Mouse (Mus musculus) c-Kit-positive CD71-negative TER-119-negative erythroid progenitor cells, embryonic 14.5 days (primary cell): ENCODE measurements around the gene BC030870.

Experiments
- DNase-seq: peaks from one replicate; pipeline ENCODE4 v3.0.0-alpha.2; 2013; ENCODE audit warnings: low read depth

BC030870 gene

GRCm38 (mm10) chr8:65074733-65075132 lies 54.6 kb downstream of the BC030870 start, which contains the start of gene Gm10663:
TSS of gene Gm10663 (plus strand) at chr8:65075033.
- DNase-seq: no peak

- DNase-seq: no peak
These were observed 58.4 kb downstream of the BC030870 start for GRCm38 (mm10) chr8:65070996-65071395.

GRCm38 (mm10) chr8:65068473-65068819 lies 60.9 kb downstream of the BC030870 start:
- DNase-seq: no peak

DNA sequence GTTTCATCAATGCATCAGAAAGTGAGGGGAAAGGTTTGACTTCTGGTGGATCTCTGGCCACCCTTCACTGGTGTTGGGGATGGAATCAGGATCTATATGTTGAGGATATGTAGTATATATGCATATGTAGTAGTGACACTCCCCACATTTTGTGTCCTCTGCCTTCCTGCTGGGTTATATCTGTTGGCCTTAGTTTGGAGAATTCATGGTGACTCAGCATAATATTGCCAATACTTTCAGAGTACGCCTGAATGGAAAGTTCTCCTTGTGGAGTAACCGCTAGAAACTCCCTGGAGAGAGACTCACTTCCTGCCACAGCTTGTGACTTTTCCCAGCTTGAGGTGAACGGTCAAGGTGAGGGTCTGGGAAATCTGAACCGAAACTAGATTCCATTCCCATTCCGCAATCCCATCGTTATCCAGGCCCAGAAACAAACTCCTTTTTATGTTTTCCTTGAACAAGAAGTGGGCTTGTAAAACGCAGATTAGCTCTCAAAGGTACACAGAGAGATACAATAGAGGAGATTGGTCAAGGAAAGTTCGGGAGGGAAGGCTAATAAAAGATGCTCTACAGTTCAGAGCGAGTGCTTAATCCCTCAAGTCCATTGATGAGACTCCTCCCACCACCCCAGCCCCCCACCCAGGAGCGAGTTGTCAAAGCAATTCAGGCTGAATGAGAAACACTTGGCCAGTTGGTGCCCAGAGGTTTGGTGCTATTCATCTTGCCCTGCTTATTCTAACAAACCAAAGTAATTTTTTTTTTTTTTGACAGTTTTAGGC lies 61.5 kb downstream of the BC030870 start:
- DNase-seq: no peak

- no peak for DNase-seq
These were observed 62.3 kb downstream of the BC030870 start for GRCm38 (mm10) chr8:65067031-65067430.

GRCm38 (mm10) chr8:65065622-65066021 lies 63.7 kb downstream of the BC030870 start:
- DNase-seq: no peak

DNA sequence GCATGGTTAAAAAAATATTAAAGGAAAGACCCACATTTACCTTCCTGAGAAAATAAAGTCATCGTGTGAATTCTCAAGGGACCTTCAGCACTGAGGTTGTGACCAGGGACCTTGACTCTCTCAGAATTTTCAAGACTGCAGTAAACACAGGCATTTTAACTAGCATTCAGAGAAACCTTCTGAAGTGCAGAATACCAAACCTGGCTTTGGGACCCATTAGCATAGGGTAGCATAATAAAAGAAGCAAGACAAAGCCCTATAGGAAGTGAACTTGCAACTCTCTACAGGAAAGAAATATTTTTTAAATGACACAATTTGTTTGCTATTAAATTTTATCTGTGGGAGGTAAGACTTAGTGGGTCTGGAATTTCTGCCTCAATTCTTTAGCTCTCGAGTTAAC lies 65.3 kb downstream of the BC030870 start:
- no peak for DNase-seq

GRCm38 (mm10) chr8:65062195-65062594 lies 67.2 kb downstream of the BC030870 start:
- DNase-seq: no peak

- DNase-seq: no peak
These were observed 72.6 kb downstream of the BC030870 start for GRCm38 (mm10) chr8:65056722-65057121.

DNA sequence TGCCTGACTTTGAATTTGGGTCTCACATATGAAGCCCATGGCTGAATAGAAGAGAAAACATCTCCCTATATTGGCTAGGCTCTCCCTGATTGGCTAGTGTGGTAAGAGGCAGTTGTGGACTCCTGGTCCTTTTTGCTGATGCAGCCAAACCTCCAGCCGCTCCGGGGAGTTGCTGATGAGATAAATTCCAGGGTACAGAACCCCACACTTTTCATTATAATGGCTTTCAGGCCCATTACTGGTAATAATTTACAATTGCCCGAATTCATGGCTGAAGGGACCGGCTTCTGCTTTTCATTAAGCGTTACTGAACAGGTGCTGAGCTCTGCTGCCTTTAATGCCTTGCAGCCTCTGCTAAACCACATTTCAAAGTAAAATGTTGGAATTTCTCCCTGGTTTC lies 75.4 kb downstream of the BC030870 start:
- no peak for DNase-seq

GRCm38 (mm10) chr8:65053554-65053953 lies 75.8 kb downstream of the BC030870 start:
- DNase-seq: no peak

- DNase-seq: no peak
These were observed 81.6 kb downstream of the BC030870 start for GRCm38 (mm10) chr8:65047801-65048200.

DNA sequence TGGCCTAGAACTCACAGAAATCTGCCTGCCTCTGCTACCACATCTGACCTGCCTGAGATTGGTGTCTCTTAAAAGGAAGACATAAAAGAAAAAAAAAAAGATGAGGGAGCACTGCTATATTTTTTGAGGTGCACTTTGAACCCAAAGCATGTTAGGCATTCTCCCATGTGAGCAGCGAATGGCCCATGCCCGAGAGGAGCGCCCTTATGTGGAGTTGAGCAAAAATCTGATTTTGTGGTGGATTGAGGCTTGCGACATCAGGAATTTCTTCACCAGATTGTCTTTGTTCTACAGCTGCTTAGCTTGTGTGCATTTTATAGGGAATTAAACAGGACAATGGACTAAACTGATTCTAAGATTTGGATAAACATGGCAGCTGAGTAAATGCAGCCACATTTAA lies 82.2 kb downstream of the BC030870 start:
- DNase-seq: no peak

GRCm38 (mm10) chr8:65046565-65046964 lies 82.8 kb downstream of the BC030870 start:
- DNase-seq: no peak

- DNase-seq: no peak
These were observed 92.2 kb downstream of the BC030870 start, which contains the start of gene Apela for GRCm38 (mm10) chr8:65037117-65037533. TSS of gene Apela (minus strand) at chr8:65037336.
